Mouse (Mus musculus) mouse trophoblast stem cell (cell line): ENCODE results near the gene Afap1l2.

Source experiments
- in situ Hi-C, 2 experiments: fragments of 300-500 bp; cut with MseI, MboI; formaldehyde crosslinking; loops; 2 replicates in 1 of 2; 3 replicates in 1 of 2; pipeline ENCODE4 v1.15.1; 2025

The Afap1l2 gene

GRCm38 (mm10) chr19:57007781-57008710, at the start of gene Afap1l2:
Afap1l2 (minus strand) TSS chr19:57008228.
- in situ Hi-C loops = loop anchor here in 1 of 2 experiments (5.0 kb wide), 1 partner anchor 91 kb away; no protein-coding TSS in a partner anchor

DNA sequence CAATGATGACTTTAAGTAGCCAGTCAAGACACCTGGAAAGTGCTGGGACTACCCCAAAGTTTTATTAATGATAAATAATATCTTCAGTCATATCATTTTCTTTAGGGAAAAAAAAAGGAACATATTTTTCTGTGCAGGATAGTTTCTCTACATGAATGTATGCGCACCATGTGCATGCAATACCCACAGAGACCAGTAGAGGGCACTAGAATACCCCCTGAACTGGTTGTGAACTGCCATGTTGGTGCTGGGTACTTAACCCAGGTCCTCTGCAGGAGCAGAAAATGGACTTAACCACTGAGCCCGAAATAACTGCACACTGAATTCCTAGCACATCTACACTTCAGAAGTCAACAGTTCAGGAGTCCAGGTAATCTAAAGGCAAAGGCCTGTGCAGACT, 49.5 kb upstream of the Afap1l2 start:
- in situ Hi-C loops = no loop called here

- in situ Hi-C loops = no loop called here
Observed at GRCm38 (mm10) chr19:57055215-57056120, 47.4 kb upstream of the Afap1l2 start.

DNA sequence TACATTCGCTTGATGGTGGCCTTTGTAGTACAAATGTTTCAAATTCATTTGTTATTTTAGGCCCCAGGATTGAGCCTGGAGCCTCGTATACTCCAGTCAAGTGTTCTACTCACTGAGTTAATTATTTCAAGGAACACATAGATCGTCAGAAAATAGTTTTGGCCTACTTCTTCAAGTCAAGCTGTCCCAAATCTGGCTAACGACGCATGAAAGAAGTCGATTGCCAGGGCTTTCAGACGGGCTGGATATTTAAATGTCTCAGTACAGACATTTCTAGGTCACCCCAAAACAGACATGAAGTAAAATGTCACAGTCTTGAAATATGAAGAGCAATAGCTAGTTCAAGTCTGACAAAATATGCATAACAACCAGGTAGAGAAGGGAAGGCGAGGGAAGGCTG, 44.9 kb upstream of the Afap1l2 start:
- in situ Hi-C loops = no loop called here

- in situ Hi-C loops = no loop called here
Observed at GRCm38 (mm10) chr19:57052016-57052415, 44.0 kb upstream of the Afap1l2 start.

DNA sequence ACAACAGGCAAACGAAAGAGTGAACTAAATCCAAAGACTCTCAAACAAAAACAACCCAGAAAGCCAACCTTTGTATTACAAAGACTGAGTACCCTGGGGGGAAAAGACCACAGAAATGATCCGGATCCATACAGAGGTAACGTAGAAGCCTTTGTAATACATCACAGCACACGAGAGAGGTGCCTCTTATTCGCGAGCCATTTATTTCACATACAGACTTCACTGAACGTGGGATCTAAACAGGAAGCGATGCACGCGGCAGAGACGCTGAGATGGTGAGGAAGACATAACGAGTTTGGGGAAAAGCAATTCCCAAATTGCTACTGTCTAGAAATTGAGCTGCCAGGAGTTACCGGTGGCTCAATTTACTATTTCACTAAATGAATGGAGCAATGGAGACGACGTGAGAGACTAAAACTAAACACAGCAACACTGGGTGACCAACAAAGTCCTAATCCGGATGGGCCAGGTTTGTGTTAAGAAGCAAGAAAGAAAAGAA, 41.6 kb upstream of the Afap1l2 start:
- in situ Hi-C loops = no loop called here

DNA sequence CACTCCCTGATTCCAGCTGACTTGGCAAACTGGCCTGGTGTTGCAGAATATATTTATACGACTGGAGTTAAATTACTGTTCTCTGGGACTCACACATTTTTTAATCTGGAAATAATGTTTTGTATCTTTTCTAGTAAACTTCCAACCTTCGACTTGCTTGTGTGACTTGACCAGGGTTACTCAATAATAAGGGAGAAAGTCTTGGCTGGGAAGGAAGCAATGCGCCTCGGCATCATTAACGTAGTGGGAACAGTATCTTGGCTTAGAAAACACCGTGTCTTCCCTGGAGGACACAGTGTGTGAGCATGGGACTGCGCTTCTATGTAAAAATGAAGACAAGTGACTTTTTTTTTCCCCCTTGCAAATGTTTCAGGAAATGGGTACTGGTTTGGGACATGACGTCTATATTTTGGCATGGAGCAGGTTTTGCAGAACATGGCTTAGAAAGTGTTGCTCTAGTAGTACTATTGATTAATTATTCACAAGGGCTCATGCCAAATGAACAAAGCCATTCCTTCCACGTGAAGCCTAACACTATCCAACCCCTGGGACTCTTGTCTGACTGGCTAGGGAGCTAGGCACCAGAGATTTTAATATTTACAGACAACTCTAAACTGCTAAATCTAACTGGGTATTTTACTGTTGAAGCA, 39.8 kb upstream of the Afap1l2 start:
- in situ Hi-C loops = no loop called here

DNA sequence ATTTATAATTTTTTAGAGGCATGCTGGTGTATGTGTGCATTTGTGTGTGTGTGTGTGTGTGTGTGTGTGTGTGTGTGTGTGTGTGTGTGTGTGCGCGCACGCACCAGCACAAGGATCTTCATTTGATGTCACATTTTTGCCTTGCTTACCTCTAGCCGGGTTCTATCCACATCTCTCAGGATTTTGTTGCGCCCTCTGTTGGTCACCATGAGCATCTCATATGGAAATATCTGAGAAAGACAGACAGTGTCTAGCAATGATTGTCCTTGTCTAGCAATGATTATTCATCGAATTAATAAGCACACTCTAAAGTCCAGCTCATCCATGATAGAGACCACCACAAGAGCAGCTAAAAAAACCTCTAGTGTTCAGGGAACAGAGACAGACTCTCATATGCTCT, 31.2 kb upstream of the Afap1l2 start:
- in situ Hi-C loops = no loop called here

DNA sequence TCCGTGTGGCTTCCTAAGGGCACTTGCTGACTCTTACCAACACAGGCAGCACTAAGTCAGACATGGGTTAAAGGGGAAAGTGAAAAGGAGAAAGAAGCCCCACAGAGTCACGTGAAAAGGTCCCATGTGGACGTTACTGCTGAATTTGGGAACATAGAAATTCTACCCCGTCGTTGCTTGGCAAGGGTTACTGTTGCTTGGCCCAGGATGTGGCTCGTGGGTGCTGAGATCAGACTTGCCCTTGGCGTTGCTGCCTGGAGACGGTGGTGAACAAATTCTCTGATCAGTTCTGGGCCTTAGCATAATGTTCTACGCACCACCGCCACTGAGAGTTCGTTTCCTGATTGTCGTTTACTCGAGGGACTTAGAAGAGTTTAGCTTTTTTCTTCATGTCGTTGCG, 28.8 kb upstream of the Afap1l2 start:
- in situ Hi-C loops = no loop called here

DNA sequence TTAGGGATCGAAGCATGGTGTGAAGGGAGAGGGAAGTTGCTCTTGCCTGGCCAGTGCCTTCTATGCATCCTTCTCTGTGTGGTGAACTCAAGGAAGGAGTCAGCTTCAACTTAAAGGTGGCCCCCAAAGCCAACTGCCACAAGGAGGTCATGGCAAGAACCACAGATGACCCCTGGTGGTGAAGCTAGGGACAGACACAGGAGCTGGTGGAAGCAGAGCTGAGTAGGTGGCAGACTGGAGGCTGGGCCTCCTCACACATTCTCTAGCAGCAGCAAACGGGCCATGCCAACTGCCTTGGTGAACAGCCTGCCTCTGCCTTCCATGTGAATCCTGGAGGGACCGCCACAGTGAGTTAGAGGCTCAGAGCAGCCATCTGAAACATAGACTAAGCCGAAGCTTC, 23.6 kb upstream of the Afap1l2 start:
- in situ Hi-C loops = no loop called here

GRCm38 (mm10) chr19:57029461-57029860, 21.4 kb upstream of the Afap1l2 start:
- in situ Hi-C loops = no loop called here

DNA sequence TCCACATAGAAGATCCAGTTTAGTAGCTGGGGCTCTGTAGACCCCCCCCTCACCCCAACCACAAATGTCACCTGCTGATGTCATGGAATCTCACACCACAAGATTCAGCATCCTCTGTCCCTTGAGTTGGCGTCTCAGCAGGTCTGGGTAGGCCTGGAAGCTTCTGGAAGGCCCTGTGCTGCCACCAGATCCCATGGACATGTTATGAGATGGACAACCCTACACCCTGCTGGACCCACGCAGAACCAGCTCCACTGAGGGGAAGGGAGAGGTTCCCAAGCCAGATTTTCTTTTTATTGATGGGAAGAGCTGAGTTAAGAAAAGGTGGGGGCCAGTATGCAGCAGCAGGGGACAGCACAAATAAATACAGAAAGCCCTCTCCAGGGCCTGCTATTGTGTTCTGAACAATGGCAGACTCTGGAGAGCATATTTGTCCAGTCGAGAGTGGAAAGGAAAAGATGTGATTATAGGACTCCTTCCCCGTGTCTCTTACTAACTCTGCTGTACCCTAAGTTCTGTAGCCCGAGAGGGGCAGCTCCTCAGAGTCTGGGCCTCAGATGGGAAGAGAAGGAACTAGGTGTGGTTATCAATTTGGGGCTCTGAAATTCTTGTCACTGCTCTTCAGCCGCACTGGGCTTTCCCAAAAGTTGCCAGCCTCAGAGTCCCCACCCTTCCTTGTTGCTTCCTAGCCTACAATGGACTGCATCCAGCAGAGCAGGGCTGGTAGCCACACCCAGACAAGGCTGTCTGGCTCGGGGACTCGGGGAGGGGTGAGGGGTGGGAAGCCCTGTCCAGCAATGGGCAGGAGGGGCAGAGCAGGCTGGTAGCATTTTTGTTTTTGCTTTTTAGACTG, 20.5 kb upstream of the Afap1l2 start:
- in situ Hi-C loops = no loop called here

DNA sequence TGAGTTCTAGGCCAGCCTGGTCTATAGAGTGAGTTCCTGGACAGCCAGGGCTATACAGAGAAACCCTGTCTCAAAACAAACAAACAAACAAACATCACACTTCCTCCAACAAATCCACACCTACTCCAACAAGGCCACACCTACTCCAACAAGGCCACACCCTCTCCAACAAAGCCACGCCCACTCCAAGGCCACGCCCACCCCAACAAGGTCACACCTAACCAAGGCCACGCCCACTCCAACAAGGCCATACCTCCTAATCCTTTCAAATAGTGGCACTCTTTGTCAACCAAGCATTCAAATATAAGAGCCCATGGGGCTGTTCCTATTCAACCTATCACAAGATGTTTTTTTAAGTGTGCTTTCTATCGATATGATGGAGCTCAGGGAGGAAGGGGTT, 18.5 kb upstream of the Afap1l2 start:
- in situ Hi-C loops = no loop called here

- in situ Hi-C loops = loop anchor here in 1 of 2 experiments (5.0 kb wide), 1 partner anchor 95 kb away; no protein-coding TSS in a partner anchor
Observed at GRCm38 (mm10) chr19:57017785-57018179, 9.8 kb upstream of the Afap1l2 start.

DNA sequence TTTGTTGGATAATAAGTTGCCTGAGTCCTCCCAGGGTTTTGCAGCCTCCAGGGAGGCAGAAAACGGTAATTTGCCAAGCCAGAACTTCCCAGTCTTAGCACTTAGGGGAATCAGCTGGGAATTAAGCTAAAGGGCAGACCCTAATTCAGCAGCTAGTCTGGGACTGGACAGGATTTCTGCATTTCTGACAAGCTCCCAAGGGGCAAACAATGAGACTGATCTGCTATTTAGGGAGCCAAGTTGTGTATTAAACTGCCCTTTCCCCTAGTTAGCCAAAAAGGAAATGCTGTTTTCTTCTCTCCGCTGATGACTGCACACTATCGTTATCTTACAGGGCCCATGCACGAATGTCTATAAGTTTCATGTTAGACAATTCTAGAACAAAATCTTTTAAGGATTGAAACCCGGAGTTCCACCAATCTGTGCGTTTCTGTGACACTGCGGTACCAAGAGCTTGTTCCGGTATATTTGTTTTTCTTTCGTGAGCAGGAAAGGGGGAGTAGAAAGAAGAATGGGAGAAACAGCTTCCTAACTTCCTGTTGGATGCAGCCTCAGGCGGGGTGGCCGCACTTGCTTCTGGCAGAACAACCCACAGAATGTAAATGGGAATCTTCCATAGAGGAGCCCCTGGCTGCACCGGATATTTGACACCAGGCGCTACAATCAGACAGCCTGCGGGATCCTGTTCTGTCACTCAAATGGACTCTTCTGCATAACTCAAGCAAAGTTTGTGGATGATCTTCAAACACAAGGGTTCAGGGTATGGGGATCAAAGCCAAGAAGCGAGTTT, 9.2 kb upstream of the Afap1l2 start:
- in situ Hi-C loops = loop anchor here in 1 of 2 experiments (5.0 kb wide), 1 partner anchor 95 kb away; no protein-coding TSS in a partner anchor

DNA sequence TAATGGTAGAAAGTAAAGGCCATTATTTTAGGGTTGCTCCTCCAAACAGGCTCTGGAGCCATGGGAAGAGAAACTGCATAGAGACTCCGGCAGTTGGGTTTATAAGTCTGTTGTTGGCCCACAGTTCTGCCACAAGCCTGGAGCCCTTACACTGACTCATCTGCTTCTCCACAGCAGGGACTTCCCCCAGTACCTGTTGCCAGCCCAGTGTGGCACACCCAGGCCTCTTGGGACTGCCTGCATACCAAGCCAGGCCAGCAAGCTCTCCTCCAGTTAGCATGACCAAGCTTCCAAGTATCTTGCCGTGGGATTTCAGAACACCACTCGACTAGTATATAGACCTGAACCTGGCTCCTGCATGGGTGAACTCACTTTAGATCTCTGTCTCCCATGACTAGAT, 6.8 kb upstream of the Afap1l2 start:
- in situ Hi-C loops = loop anchor here in 1 of 2 experiments (5.0 kb wide), 1 partner anchor 93 kb away; no protein-coding TSS in a partner anchor

DNA sequence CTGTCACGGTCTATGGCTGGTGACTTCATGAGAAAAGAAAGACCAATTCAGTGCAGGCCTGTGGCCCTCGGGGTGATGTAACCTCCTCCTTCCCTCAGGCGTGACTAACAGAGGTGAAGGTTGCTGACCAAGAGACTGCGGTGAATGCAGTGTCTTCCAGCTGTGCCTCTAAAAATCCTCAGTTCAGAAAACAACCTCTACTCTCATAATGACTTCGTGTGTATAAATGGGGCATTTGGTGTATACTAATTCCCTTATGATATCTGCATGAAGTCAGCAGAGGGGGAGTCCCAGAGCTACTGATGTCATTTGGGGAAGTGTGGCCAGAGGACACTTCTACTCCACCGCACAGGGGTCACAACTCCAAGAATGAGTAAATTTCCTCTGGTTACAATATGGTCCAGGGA, 5.2 kb upstream of the Afap1l2 start:
- in situ Hi-C loops = no loop called here

- in situ Hi-C loops = no loop called here
Observed at GRCm38 (mm10) chr19:57012068-57012467, 4.0 kb upstream of the Afap1l2 start.

- in situ Hi-C loops = no loop called here
Observed at GRCm38 (mm10) chr19:57010064-57010463, 2.0 kb upstream of the Afap1l2 start.

- in situ Hi-C loops = loop anchor here in 1 of 2 experiments (5.0 kb wide), 1 partner anchor 92 kb away; no protein-coding TSS in a partner anchor
Observed at GRCm38 (mm10) chr19:57009653-57010052, 1.6 kb upstream of the Afap1l2 start.
